25 mouse cellular contexts compared by ENCODE assay signal in the genomic region with DNA sequence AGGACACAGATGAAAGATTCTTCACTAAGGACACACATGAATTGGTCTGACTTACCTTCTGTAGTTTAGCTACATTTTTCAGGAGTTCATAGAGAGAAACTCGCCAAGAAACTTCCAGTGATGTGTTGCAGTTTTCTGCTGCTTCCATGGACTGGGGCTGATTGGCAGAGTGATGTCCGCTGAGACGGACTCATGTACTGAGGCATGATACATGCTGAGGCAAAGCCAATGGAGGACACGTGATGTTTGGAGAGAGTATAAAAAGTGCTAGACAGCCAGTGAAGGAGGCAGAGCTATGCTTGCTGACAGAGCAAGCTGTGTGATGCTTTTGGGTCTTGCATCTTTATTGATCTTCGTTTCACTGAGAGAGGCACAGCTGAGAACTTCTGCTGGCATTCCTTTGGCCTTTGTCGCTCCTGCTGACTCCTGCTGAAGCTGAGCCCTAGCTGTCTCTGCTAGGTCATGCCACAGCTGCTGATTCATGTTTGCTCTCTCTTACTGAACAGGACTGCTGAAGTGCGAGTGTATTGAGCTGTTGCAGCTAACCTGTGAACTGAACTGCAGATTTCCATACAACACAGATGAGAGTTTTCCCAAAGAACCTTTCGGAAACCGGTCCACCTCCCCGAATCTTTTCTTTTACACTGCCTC.
DNase-seq lines count a peak whose midpoint lies in the region; ATAC-seq and TF ChIP-seq lines count a peak whose summit lies in the region.
"Had no signal": no experiment of that assay in that cellular context is flagged by ENCODE, and none has a peak within 500 bp of the region (broad histone marks: within the 10 kb centered on the region; RNA-seq: fewer than 3 reads in every experiment).

No protein-coding gene starts in this region.

- no peaks in the 10 kb centered on the region for H3K36me3 ChIP-seq in hindbrain, postnatal 0 days (ENCODE audit: insufficient read depth, low read length)
- no peaks in the 10 kb centered on the region for H3K36me3 ChIP-seq in hindbrain, embryonic 11.5 days (ENCODE audit: control insufficient read depth, insufficient read depth, low read length)
- H3K36me3 ChIP-seq: heart, embryonic 10.5 days; heart, embryonic 15.5 days; hindbrain, embryonic 13.5 days; liver, embryonic 12.5 days had no signal

- no peaks in the 10 kb centered on the region for H3K27me3 ChIP-seq in cerebellum, adult 2 months (ENCODE audit: control insufficient read depth, insufficient read depth, low read length)
- no peaks in the 10 kb centered on the region for H3K27me3 ChIP-seq in hindbrain, postnatal 0 days (ENCODE audit: insufficient read depth, low read length)
- no peaks in the 10 kb centered on the region for H3K27me3 ChIP-seq in hindbrain, embryonic 11.5 days (ENCODE audit: control insufficient read depth, insufficient read depth, low read length)
- H3K27me3 ChIP-seq: heart, embryonic 15.5 days; hindbrain, embryonic 13.5 days; liver, embryonic 12.5 days; megakaryocyte, embryonic 14.5 days had no signal

- no peaks in the 10 kb centered on the region for H3K9me3 ChIP-seq in hindbrain, postnatal 0 days (ENCODE audit: low read length)
- H3K9me3 ChIP-seq in hindbrain, embryonic 11.5 days (ENCODE audit: control insufficient read depth, low read length), result no peaks in the 10 kb centered on the region
- H3K9me3 ChIP-seq: heart, embryonic 10.5 days; heart, embryonic 15.5 days; hindbrain, embryonic 13.5 days had no signal

- H3K4me2 ChIP-seq in hindbrain, postnatal 0 days (ENCODE audit: low read depth, low read length), result no peak overlapping the region
- H3K4me2 ChIP-seq in hindbrain, embryonic 11.5 days (replicated peaks; ENCODE audit: low read depth, low read length), result no peak overlapping the region
- H3K4me2 ChIP-seq: heart, embryonic 15.5 days; hindbrain, embryonic 13.5 days; liver, embryonic 12.5 days had no signal

- no peak for TF ChIP-seq POLR2A in cerebellum, adult 2 months (IDR thresholded peaks at IDR 0.05; ENCODE audit: borderline replicate concordance, insufficient read depth, low read length)

- peak; percentile 59; the same call in 1 of the 2 replicates for ATAC-seq in hindbrain, postnatal 0 days
- ATAC-seq in hindbrain, embryonic 11.5 days (ENCODE audit: low FRiP score), result no peak
- no peak for ATAC-seq in megakaryocyte, adult 5-6 weeks (ENCODE audit: poor library complexity, severe bottlenecking)
- ATAC-seq: forebrain, embryonic 14.5 days; intestine, postnatal 0 days; liver, embryonic 12.5 days; liver, postnatal 0 days had no signal

- DNase-seq in cerebellum, postnatal 14 days, result peak; percentile 4 to 16
- no peak for DNase-seq in cerebellum, adult 2 months
- peak; percentile 4 for DNase-seq in hindbrain, postnatal 0 days (ENCODE audit: low spot score)
- no peak for DNase-seq in hindbrain, embryonic 11.5 days (ENCODE audit: low spot score)
- peak; percentile 1 for DNase-seq in Muller cell, postnatal 12 days (ENCODE audit: inconsistent ontology term)
- peak; percentile 2 for DNase-seq in retina, postnatal 1 day
- DNase-seq: adrenal gland, postnatal 14 days; cerebellum, adult 18-20 months; gastrocnemius, postnatal 10 days; kidney, adult 9 months; kidney, postnatal 10 days; layer of hippocampus, postnatal 36 days; left cerebral cortex, postnatal 4 days; liver, postnatal 0 days; lung, postnatal 36 days; right cerebral cortex, postnatal 25 days; thymus, postnatal 14 days had no signal

- 59% methylated on average over 10 of the region's 10 CpGs for WGBS in cerebellum, adult 2 months
- 73% methylated on average over 10 of the region's 10 CpGs for WGBS in hindbrain, postnatal 0 days
- WGBS in hindbrain, embryonic 11.5 days, result 78% methylated on average over 10 of the region's 10 CpGs

- H3K4me1 ChIP-seq in cerebellum, adult 2 months (ENCODE audit: control insufficient read depth, insufficient read depth, low read length), result no peaks in the 10 kb centered on the region
- no peaks in the 10 kb centered on the region for H3K4me1 ChIP-seq in hindbrain, postnatal 0 days (ENCODE audit: insufficient read depth, low read length)
- H3K4me1 ChIP-seq in hindbrain, embryonic 11.5 days (replicated peaks; ENCODE audit: control insufficient read depth, insufficient read depth, low read length), result no peaks in the 10 kb centered on the region
- H3K4me1 ChIP-seq: heart, embryonic 10.5 days; heart, embryonic 15.5 days; hindbrain, embryonic 13.5 days; liver, embryonic 12.5 days; megakaryocyte, embryonic 14.5 days had no signal

- no peak overlapping the region for H3K9ac ChIP-seq in hindbrain, postnatal 0 days (replicated peaks; ENCODE audit: low read length)
- H3K9ac ChIP-seq in hindbrain, embryonic 11.5 days (ENCODE audit: low read depth, low read length), result no peak overlapping the region
- H3K9ac ChIP-seq: heart, embryonic 15.5 days; hindbrain, embryonic 13.5 days; liver, embryonic 12.5 days; liver, postnatal 0 days had no signal

- H3K4me3 ChIP-seq in cerebellum, adult 2 months (replicated peaks; ENCODE audit: insufficient read depth, low read depth, low read length), result no peak overlapping the region
- no peak overlapping the region for H3K4me3 ChIP-seq in hindbrain, postnatal 0 days (ENCODE audit: low read length)
- H3K4me3 ChIP-seq in hindbrain, embryonic 11.5 days (ENCODE audit: low read depth, low read length), result no peak overlapping the region
- H3K4me3 ChIP-seq: heart, embryonic 10.5 days; heart, embryonic 15.5 days; hindbrain, embryonic 13.5 days; liver, embryonic 12.5 days; megakaryocyte, embryonic 14.5 days had no signal

- no peak for TF ChIP-seq CTCF in cerebellum, adult 2 months (IDR thresholded peaks at IDR 0.05; ENCODE audit: borderline replicate concordance, insufficient read depth, low read depth, low read length)
- TF ChIP-seq CTCF in hindbrain, postnatal 0 days (IDR thresholded peaks at IDR 0.05; ENCODE audit: low read depth), result no peak

- H3K27ac ChIP-seq in cerebellum, adult 2 months (ENCODE audit: insufficient read depth, low read length), result no peak overlapping the region
- no peak overlapping the region for H3K27ac ChIP-seq in hindbrain, postnatal 0 days
- H3K27ac ChIP-seq in hindbrain, embryonic 11.5 days (ENCODE audit: low read depth, low read length), result no peak overlapping the region
- H3K27ac ChIP-seq: heart, embryonic 10.5 days; heart, embryonic 15.5 days; hindbrain, embryonic 13.5 days; liver, embryonic 12.5 days had no signal

Comparison
In these comparisons a context has a peak if more than half of its experiments do, and no peak if none do; other contexts are left out.
1. DNase-seq: peak in cerebellum, postnatal 14 days (2 of 2), hindbrain, postnatal 0 days (single experiment), Muller cell, postnatal 12 days (single experiment) and retina, postnatal 1 day (single experiment); none in cerebellum, adult 2 months (0 of 2) and hindbrain, embryonic 11.5 days (single experiment).